Mouse (Mus musculus) cerebellum, adult 2 months (tissue): ENCODE results near the gene Eogt.

Source experiments
- CTCF ChIP-seq: fragments of 200-500 bp; IDR thresholded peaks from 2 replicates; pipeline ENCODE4 v1.5.1; 2011; ENCODE audit warnings: low read depth, mild to moderate bottlenecking, control low read depth, low read length, moderate library complexity, borderline replicate concordance; ENCODE audit not compliant: insufficient read depth
- POLR2A ChIP-seq: fragments of 200-500 bp; IDR thresholded peaks from 2 replicates; pipeline ENCODE4 v1.6.1; 2011; ENCODE audit warnings: low read length, control low read depth, borderline replicate concordance; ENCODE audit not compliant: insufficient read depth

DNA sequence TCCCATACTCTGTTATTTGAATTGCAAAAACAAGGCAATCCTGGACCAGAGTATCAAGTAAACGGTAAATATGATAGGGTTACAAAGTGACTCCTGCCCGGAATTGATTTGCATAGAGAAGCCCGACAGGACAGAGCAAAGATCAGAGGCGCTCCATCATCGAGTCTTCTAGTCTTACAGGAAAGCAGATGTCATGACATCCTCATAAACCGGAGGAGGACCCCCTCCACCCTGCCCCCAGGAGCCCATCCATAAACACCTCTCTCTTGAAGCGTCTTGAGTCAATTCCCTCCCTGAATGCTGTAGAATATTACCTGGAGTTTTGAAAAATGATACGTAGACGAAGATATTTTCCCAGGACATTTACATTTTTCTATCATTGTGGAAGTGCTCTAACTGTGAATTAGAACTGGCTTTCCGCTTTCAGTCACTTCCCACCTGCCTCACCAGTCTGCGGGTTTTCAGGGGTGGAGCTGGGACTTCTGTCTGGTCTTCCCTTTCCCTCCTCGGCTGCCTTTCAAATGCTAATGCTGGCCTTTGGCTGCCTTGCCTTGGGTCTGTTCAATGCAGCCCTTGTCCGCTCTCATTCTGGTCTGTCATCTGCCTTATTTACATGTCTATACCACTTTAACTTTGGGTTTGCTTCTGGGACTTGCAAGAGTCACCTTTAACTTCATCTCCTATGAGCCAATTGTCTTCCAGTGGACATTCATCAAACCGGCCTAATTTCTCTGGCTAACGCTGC lies 46.9 kb downstream of the Eogt start:
- TF ChIP-seq CTCF (no peak), POLR2A (no peak)
